ENCODE assay signal across 26 mouse cellular contexts in genomic region chr1:20954876-20955275, GRCm38 (mm10). TPM values are rescaled to one million over a fixed set of nuclear protein-coding genes. Genes with fewer than 3 reads are reported as not detected.
A peak's percentile ranks its signal among the peaks of the same experiment; 100 is the strongest.
DNase-seq lines count a peak whose midpoint lies in the region; ATAC-seq lines count a peak whose summit lies in the region.
"Had no signal": no experiment of that assay in that cellular context is flagged by ENCODE, and none has a peak within 500 bp of the region (broad histone marks: within the 10 kb centered on the region; RNA-seq: fewer than 3 reads in every experiment).

No protein-coding gene starts in this region.

- DNase-seq in A20 (ENCODE audit: low read depth, low spot score): peak; percentile 13
- peak; percentile 61 for DNase-seq in ES-CJ7 (ENCODE audit: low read depth, low spot score)
- DNase-seq in R1 (ENCODE audit: low read depth, low spot score): peak; percentile 55
- DNase-seq in ZHBTc4 (ENCODE audit: low read depth, low spot score): peak; percentile 65
- DNase-seq in kidney, postnatal 36 days: no peak
- DNase-seq in kidney, adult 18-20 months: no peak
- DNase-seq: adrenal gland, adult 2 months; adrenal gland, adult 8-10 months; adrenal gland, postnatal 10 days; adrenal gland, postnatal 14 days; adrenal gland, postnatal 25 days; adrenal gland, postnatal 36 days; B cell, adult 2 months; cerebellum, adult 11 months; cerebellum, adult 11-12 months; cerebellum, adult 18-20 months; cerebellum, adult 2 months; cerebellum, adult 8-10 months; cerebellum, adult 9-10 months; cerebellum, adult 9-11 months had no signal

- no peak for ATAC-seq in cerebellum, adult (ENCODE audit: insufficient number of reproducible peaks, low FRiP score, low TSS enrichment)
- ATAC-seq in inflammation-experienced regulatory T-cells, adult 6 months: no peak
- ATAC-seq: activated CD4-positive, CD25-positive, alpha-beta regulatory T cell, adult 4 months; CD4-positive, CD25-positive, alpha-beta regulatory T cell, adult 4 months; Patski had no signal

RNA-seq across cellular contexts. Expression of gene Efhc1, which starts 3.5 kb away (rescaled TPM):
- polyA plus RNA-seq in inflammation-experienced regulatory T-cells, adult 6 months (2017; shearing (Covaris generic)): under 1 TPM; 0.47 to 0.87 (median 0.70) TPM
- polyA plus RNA-seq: G1E had no signal

Comparison
In these comparisons a context has a peak if more than half of its experiments do, and no peak if none do; other contexts are left out.
1. DNase-seq: peak in A20 (single experiment), ES-CJ7 (single experiment), R1 (single experiment) and ZHBTc4 (single experiment); none in kidney, postnatal 36 days (0 of 2) and kidney, adult 18-20 months (single experiment).